Mouse (Mus musculus): ENCODE results near the gene Abca14. TPM values are rescaled to one million over a fixed set of nuclear protein-coding genes. Genes with fewer than 3 reads are reported as not detected.
A peak's percentile ranks its signal among the peaks of the same experiment; 100 is the strongest.
"Not testable (repeated sequence)": the region's sequence is repeated elsewhere in the genome, so short reads cannot be mapped to it uniquely, and the experiment has no call there.

Gene Abca14
- polyA plus RNA-seq, 1 experiment from 2014 or later: 0.17 TPM

DNA sequence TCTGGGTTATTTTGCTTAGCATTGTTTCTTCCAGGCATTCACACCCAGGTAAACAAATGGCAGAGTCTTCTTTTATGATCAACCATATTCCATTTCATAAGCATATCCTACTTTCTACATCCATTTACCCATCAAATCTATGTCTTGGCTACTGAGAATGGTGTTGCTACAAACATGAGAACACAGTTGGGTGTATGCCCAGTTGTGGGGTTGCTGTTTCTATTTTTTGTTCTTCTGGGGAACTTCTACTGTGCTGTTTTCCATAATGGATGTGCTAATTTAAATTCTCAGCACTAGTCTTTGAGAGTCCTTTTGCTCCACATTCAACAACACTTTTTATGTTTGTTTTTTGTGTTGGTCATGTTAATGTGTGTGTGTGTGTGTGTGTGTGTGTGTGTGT lies 24.8 kb downstream of the Abca14 start:
- Histone ChIP-seq H3K9ac (no peak overlapping the region), H3K4me2 (no peak overlapping the region), H3K4me1 (replicated peaks) (no peaks in the 10 kb centered on the region), H3K9me3 (replicated peaks) (no peaks in the 10 kb centered on the region), H3K4me3 (replicated peaks) (no peak overlapping the region), H3K36me3 (no peaks in the 10 kb centered on the region), H3K27me3 (no peaks in the 10 kb centered on the region), H3K27ac (no peak overlapping the region)
- DNase-seq (no peak), ATAC-seq (ENCODE audit: low read depth) (no peak)

GRCm38 (mm10) chr7:120241092-120241491 lies 37.3 kb downstream of the Abca14 start:
- no peaks in the 10 kb centered on the region for H3K27me3 ChIP-seq
- no peaks in the 10 kb centered on the region for H3K9me3 ChIP-seq (replicated peaks)
- no peak overlapping the region for H3K4me3 ChIP-seq (replicated peaks)
- H3K27ac ChIP-seq: no peak overlapping the region
- H3K9ac ChIP-seq: no peak overlapping the region
- DNase-seq: no peak
- no peaks in the 10 kb centered on the region for H3K4me1 ChIP-seq (replicated peaks)
- no peak overlapping the region for H3K4me2 ChIP-seq
- ATAC-seq (ENCODE audit: low read depth): no peak
- H3K36me3 ChIP-seq: no peaks in the 10 kb centered on the region

- ATAC-seq (ENCODE audit: low read depth): no peak
- 58% methylated on average over 7 of the region's 7 CpGs for WGBS (ENCODE audit: insufficient replicate concordance)
These were observed 67.6 kb downstream of the Abca14 start for GRCm38 (mm10) chr7:120271135-120271991.

GRCm38 (mm10) chr7:120272110-120272509 lies 68.3 kb downstream of the Abca14 start:
- H3K36me3 ChIP-seq: no peaks in the 10 kb centered on the region
- H3K27me3 ChIP-seq: no peaks in the 10 kb centered on the region
- no peak overlapping the region for H3K4me2 ChIP-seq
- no peak overlapping the region for H3K9ac ChIP-seq
- no peak for DNase-seq
- ATAC-seq (ENCODE audit: low read depth): no peak
- H3K27ac ChIP-seq: no peak overlapping the region
- no peaks in the 10 kb centered on the region for H3K4me1 ChIP-seq (replicated peaks)
- no peak overlapping the region for H3K4me3 ChIP-seq (replicated peaks)
- no peaks in the 10 kb centered on the region for H3K9me3 ChIP-seq (replicated peaks)
- 75% methylated on average over 7 of the region's 7 CpGs for WGBS (ENCODE audit: insufficient replicate concordance)

More at GRCm38 (mm10) chr7:120271135-120271991, 67.6 kb downstream of the Abca14 start:
- no peak overlapping the region for H3K4me2 ChIP-seq
- H3K9ac ChIP-seq: no peak overlapping the region
- no peak overlapping the region for H3K4me3 ChIP-seq (replicated peaks)
- no peaks in the 10 kb centered on the region for H3K27me3 ChIP-seq
- H3K36me3 ChIP-seq: no peaks in the 10 kb centered on the region
- DNase-seq: no peak
- no peaks in the 10 kb centered on the region for H3K4me1 ChIP-seq (replicated peaks)
- no peaks in the 10 kb centered on the region for H3K9me3 ChIP-seq (replicated peaks)
- no peak overlapping the region for H3K27ac ChIP-seq

- 35% methylated on average over 3 of the region's 3 CpGs for WGBS (ENCODE audit: insufficient replicate concordance)
These were observed 81.5 kb downstream of the Abca14 start for GRCm38 (mm10) chr7:120285286-120285685.

GRCm38 (mm10) chr7:120316086-120316485 lies 112.3 kb downstream of the Abca14 start:
- no peak overlapping the region for H3K4me3 ChIP-seq (replicated peaks)
- H3K4me1 ChIP-seq (replicated peaks): no peaks in the 10 kb centered on the region
- no peak overlapping the region for H3K27ac ChIP-seq
- no peak overlapping the region for H3K4me2 ChIP-seq
- H3K9me3 ChIP-seq (replicated peaks): no peaks in the 10 kb centered on the region; the same call in 1 of the 2 replicates
- ATAC-seq (ENCODE audit: low read depth) (no peak), DNase-seq (no peak)
- no peaks in the 10 kb centered on the region for H3K27me3 ChIP-seq
- WGBS (ENCODE audit: insufficient replicate concordance): 41% methylated on average over 1 of the region's 1 CpGs
- no peaks in the 10 kb centered on the region for H3K36me3 ChIP-seq
- no peak overlapping the region for H3K9ac ChIP-seq

More at GRCm38 (mm10) chr7:120285286-120285685, 81.5 kb downstream of the Abca14 start:
- Histone ChIP-seq H3K4me1 (replicated peaks) (no peaks in the 10 kb centered on the region), H3K9me3 (replicated peaks) (0 out of 2 replicates have a peak, but pooled peaks cover 3% of the 10 kb centered on the region), H3K4me3 (replicated peaks) (no peak overlapping the region), H3K36me3 (no peaks in the 10 kb centered on the region), H3K27ac (no peak overlapping the region), H3K4me2 (no peak overlapping the region), H3K9ac (no peak overlapping the region), H3K27me3 (no peaks in the 10 kb centered on the region)
- DNase-seq (no peak), ATAC-seq (ENCODE audit: low read depth) (no peak)

GRCm38 (mm10) chr7:120322963-120323362 lies 119.2 kb downstream of the Abca14 start:
- no peaks in the 10 kb centered on the region for H3K4me1 ChIP-seq (replicated peaks)
- no peak overlapping the region for H3K9ac ChIP-seq
- no peaks in the 10 kb centered on the region for H3K9me3 ChIP-seq (replicated peaks)
- no peak overlapping the region for H3K4me2 ChIP-seq
- DNase-seq: no peak
- WGBS (ENCODE audit: insufficient replicate concordance): 33% methylated on average over 4 of the region's 4 CpGs
- ATAC-seq (ENCODE audit: low read depth): no peak
- no peak overlapping the region for H3K4me3 ChIP-seq (replicated peaks)
- no peaks in the 10 kb centered on the region for H3K36me3 ChIP-seq
- no peak overlapping the region for H3K27ac ChIP-seq
- no peaks in the 10 kb centered on the region for H3K27me3 ChIP-seq

- not testable (repeated sequence) for H3K4me2 ChIP-seq; H3K27me3 ChIP-seq; H3K9me3 ChIP-seq (replicated peaks); H3K36me3 ChIP-seq; H3K4me1 ChIP-seq (replicated peaks); H3K27ac ChIP-seq; DNase-seq; H3K4me3 ChIP-seq (replicated peaks); ATAC-seq (ENCODE audit: low read depth); H3K9ac ChIP-seq
- WGBS (ENCODE audit: insufficient replicate concordance): 47% methylated on average over 2 of the region's 2 CpGs
These were observed 122.2 kb downstream of the Abca14 start for GRCm38 (mm10) chr7:120325911-120326310.

DNA sequence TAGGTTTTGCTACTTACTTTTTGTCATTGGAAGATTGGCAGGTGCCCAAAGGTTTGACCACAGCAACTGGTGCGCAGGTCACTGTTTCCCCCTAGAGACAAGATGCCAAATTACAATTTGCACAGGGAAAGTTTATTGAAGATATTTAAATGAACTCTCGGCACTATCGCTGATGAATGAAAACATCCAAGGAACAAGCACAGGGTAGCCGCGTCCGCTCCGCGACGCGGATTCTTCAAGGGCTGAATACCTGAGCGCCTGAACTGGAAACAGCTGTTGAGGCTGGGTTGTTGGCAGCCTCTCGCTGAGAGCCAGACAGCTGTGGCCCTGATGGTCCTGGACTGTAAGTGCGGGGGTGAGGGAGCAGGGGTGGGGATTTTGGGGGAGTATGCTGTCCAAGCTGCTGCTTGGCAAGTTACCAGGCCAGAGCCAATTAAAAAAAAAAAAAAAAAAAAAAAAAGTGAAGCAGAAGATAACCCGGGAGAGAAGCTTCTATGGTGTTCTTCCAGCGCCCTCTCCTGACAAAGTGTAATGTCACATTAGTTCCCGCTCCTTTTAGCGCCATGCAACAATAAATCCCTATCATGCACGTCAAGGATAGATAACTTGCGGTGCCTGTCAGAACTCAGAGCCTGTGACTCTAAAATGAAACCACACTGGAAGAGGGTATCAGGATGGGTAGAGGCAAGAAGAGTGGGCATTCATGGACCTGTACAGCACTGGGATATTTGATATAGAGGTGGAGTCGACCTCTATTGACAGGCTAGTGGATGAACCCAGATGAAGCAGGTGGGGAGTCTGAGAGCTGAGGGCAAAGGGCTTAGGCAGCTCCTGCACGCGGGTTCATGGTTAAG lies 123.7 kb downstream of the Abca14 start:
- Histone ChIP-seq H3K27ac (no peak overlapping the region), H3K4me1 (replicated peaks) (no peaks in the 10 kb centered on the region), H3K4me2 (peak overlapping the region; percentile 32; the same call in 1 of the 2 replicates), H3K9me3 (replicated peaks) (no peaks in the 10 kb centered on the region), H3K27me3 (no peaks in the 10 kb centered on the region), H3K4me3 (replicated peaks) (0 out of 2 replicates have a peak overlapping the region, but pooled peaks have one; percentile 8), H3K36me3 (no peaks in the 10 kb centered on the region), H3K9ac (no peak overlapping the region)
- ATAC-seq (ENCODE audit: low read depth) (no peak), DNase-seq (no peak)
- 16% methylated on average over 22 of the region's 22 CpGs for WGBS (ENCODE audit: insufficient replicate concordance)

GRCm38 (mm10) chr7:120328087-120328793 lies 124.5 kb downstream of the Abca14 start, which contains the start of gene Abca15:
Gene Abca15 (plus strand): TSS chr7:120328670.
- peak within 1 kb of the TSS; percentile 32; the same call in 1 of the 2 replicates for H3K4me2 ChIP-seq
- no peak within 1 kb of the TSS for H3K27ac ChIP-seq
- H3K9me3 ChIP-seq (replicated peaks): no peaks in the 10 kb centered on the region
- H3K36me3 ChIP-seq: no peaks in the 10 kb centered on the region
- 67% methylated on average over 22 of the region's 22 CpGs for WGBS (ENCODE audit: insufficient replicate concordance)
- H3K27me3 ChIP-seq: no peaks in the 10 kb centered on the region
- DNase-seq: no peak
- H3K4me3 ChIP-seq (replicated peaks): no peak within 1 kb of the TSS
- H3K4me1 ChIP-seq (replicated peaks): no peaks in the 10 kb centered on the region
- H3K9ac ChIP-seq: no peak within 1 kb of the TSS
- 0 out of 2 replicates have a peak, but pooled peaks have one; percentile 10 for ATAC-seq (ENCODE audit: low read depth)

GRCm38 (mm10) chr7:120361159-120361558 lies 157.4 kb downstream of the Abca14 start:
- WGBS (ENCODE audit: insufficient replicate concordance): 33% methylated on average over 13 of the region's 13 CpGs
- ATAC-seq (ENCODE audit: low read depth): no peak
- Histone ChIP-seq H3K36me3 (no peaks in the 10 kb centered on the region), H3K27me3 (no peaks in the 10 kb centered on the region), H3K9ac (no peak overlapping the region), H3K27ac (no peak overlapping the region), H3K9me3 (replicated peaks) (no peaks in the 10 kb centered on the region), H3K4me1 (replicated peaks) (no peaks in the 10 kb centered on the region), H3K4me2 (no peak overlapping the region), H3K4me3 (replicated peaks) (no peak overlapping the region)
- DNase-seq: no peak

Measured in liver, embryonic 13.5 days (tissue).